In the genomic region with DNA sequence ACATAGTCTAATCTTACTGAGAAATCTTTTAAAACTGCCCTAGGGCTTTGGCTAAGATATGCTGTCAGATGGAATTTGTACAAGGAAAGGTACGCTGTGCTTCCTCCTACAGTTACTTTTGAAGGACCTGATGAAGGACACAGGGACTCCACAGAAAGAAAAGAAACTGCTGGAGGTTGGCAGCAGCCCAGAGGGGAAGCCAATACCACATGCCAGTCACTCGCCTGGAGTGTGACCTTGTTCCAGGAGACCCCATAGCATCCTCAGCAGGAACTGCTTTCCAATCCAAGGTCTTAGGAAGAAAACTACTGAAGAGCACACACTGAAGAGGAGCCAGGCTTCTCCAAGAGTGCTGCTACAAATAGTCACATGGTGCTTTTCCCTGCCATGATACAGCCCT, we compare ENCODE assay signal across 16 mouse cellular contexts.
DNase-seq lines count a peak whose midpoint lies in the region.
"Had no signal": no experiment of that assay in that cellular context is flagged by ENCODE, and none has a peak within 500 bp of the region (broad histone marks: within the 10 kb centered on the region; RNA-seq: fewer than 3 reads in every experiment).

No protein-coding gene starts in this region.

- DNase-seq in adrenal gland, adult 8-10 months, result peak; percentile 3
- no peak for DNase-seq in adrenal gland, postnatal 4 days (ENCODE audit: low spot score in 2 of 2)
- peak; percentile 4 for DNase-seq in kidney, adult 11 months
- no peak for DNase-seq in kidney, postnatal 4 days
- peak; percentile 3 for DNase-seq in urinary bladder, postnatal 14 days (ENCODE audit: low spot score)
- no peak for DNase-seq in urinary bladder, postnatal 25 days (ENCODE audit: low spot score)
- no peak for DNase-seq in right cerebral cortex, postnatal 25 days
- DNase-seq: cerebellum, adult 18-20 months; embryo, embryonic 11 days; gastrocnemius, postnatal 25 days; heart, adult 11 months; liver, postnatal 0 days; lung, postnatal 36 days; right cerebral cortex, adult 18-20 months; thymus, adult 2 months; thymus, postnatal 36 days had no signal

Comparison
In these comparisons a context has a peak if more than half of its experiments do, and no peak if none do; other contexts are left out.
1. DNase-seq: peak in adrenal gland, adult 8-10 months (single experiment), kidney, adult 11 months (single experiment) and urinary bladder, postnatal 14 days (single experiment); none in adrenal gland, postnatal 4 days (0 of 2), kidney, postnatal 4 days (0 of 2), urinary bladder, postnatal 25 days (single experiment) and right cerebral cortex, postnatal 25 days (single experiment).